Mouse (Mus musculus): ENCODE measurements around the gene Tada2a. TPM values are rescaled to one million over a fixed set of nuclear protein-coding genes. Genes with fewer than 3 reads are reported as not detected.
A peak's percentile ranks its signal among the peaks of the same experiment; 100 is the strongest.

The Tada2a gene
- polyA plus RNA-seq, 1 experiment from 2014 or later = 42.3 TPM

GRCm38 (mm10) chr11:84048411-84048810 lies 81.0 kb downstream of the Tada2a start:
- Histone ChIP-seq H3K27ac (replicated peaks; ENCODE audit: low read depth, low read length) (no peak overlapping the region), H3K4me1 (ENCODE audit: control insufficient read depth, insufficient read depth, low read length) (peaks cover under 1% of the 10 kb centered on the region), H3K36me3 (ENCODE audit: control insufficient read depth, insufficient read depth, low read length) (no peaks in the 10 kb centered on the region), H3K4me3 (ENCODE audit: low read depth, low read length) (no peak overlapping the region), H3K9me3 (ENCODE audit: control insufficient read depth, low read length) (no peaks in the 10 kb centered on the region), H3K4me2 (ENCODE audit: low read depth, severe bottlenecking) (no peak overlapping the region), H3K27me3 (ENCODE audit: control insufficient read depth, insufficient read depth, low read length) (no peaks in the 10 kb centered on the region), H3K9ac (ENCODE audit: low read length) (no peak overlapping the region)
- ATAC-seq (ENCODE audit: insufficient number of reproducible peaks, low FRiP score, low TSS enrichment, low read depth) (no peak), DNase-seq (ENCODE audit: low spot score) (no peak)
- 74% methylated on average over 10 of the region's 10 CpGs for WGBS

- H3K27ac ChIP-seq (replicated peaks; ENCODE audit: low read depth, low read length) = no peak overlapping the region
- no peaks in the 10 kb centered on the region for H3K36me3 ChIP-seq (ENCODE audit: control insufficient read depth, insufficient read depth, low read length)
- ATAC-seq (ENCODE audit: insufficient number of reproducible peaks, low FRiP score, low TSS enrichment, low read depth) = no peak
- H3K27me3 ChIP-seq (ENCODE audit: control insufficient read depth, insufficient read depth, low read length) = no peaks in the 10 kb centered on the region
- no peak overlapping the region for H3K4me3 ChIP-seq (ENCODE audit: low read depth, low read length)
- no peak overlapping the region for H3K4me2 ChIP-seq (ENCODE audit: low read depth, severe bottlenecking)
- H3K9me3 ChIP-seq (ENCODE audit: control insufficient read depth, low read length) = no peaks in the 10 kb centered on the region
- no peak for DNase-seq (ENCODE audit: low spot score)
- no peak overlapping the region for H3K9ac ChIP-seq (ENCODE audit: low read length)
- 58% methylated on average over 4 of the region's 4 CpGs for WGBS
- H3K4me1 ChIP-seq (ENCODE audit: control insufficient read depth, insufficient read depth, low read length) = peaks cover 4% of the 10 kb centered on the region
Measured at GRCm38 (mm10) chr11:84047270-84047669, 82.1 kb downstream of the Tada2a start.

- Histone ChIP-seq H3K9me3 (ENCODE audit: control insufficient read depth, low read length) (no peaks in the 10 kb centered on the region), H3K4me1 (ENCODE audit: control insufficient read depth, insufficient read depth, low read length) (peaks cover 4% of the 10 kb centered on the region), H3K27me3 (ENCODE audit: control insufficient read depth, insufficient read depth, low read length) (no peaks in the 10 kb centered on the region), H3K4me2 (ENCODE audit: low read depth, severe bottlenecking) (no peak overlapping the region), H3K36me3 (ENCODE audit: control insufficient read depth, insufficient read depth, low read length) (no peaks in the 10 kb centered on the region; the same call in 1 of the 2 replicates), H3K9ac (ENCODE audit: low read length) (no peak overlapping the region), H3K4me3 (ENCODE audit: low read depth, low read length) (no peak overlapping the region), H3K27ac (replicated peaks; ENCODE audit: low read depth, low read length) (no peak overlapping the region)
- DNase-seq (ENCODE audit: low spot score) = no peak
- WGBS = 35% methylated on average over 1 of the region's 1 CpGs
- ATAC-seq (ENCODE audit: insufficient number of reproducible peaks, low FRiP score, low TSS enrichment, low read depth) = no peak
Measured at GRCm38 (mm10) chr11:84044988-84045387, 84.4 kb downstream of the Tada2a start.

- WGBS = 64% methylated on average over 14 of the region's 14 CpGs
Measured at GRCm38 (mm10) chr11:84042808-84043762, 86.3 kb downstream of the Tada2a start.

GRCm38 (mm10) chr11:84040621-84041020 lies 88.8 kb downstream of the Tada2a start:
- Histone ChIP-seq H3K27me3 (ENCODE audit: control insufficient read depth, insufficient read depth, low read length) (no peaks in the 10 kb centered on the region), H3K9ac (ENCODE audit: low read length) (no peak overlapping the region), H3K9me3 (ENCODE audit: control insufficient read depth, low read length) (no peaks in the 10 kb centered on the region), H3K36me3 (ENCODE audit: control insufficient read depth, insufficient read depth, low read length) (no peaks in the 10 kb centered on the region; the same call in none of the 2 replicates), H3K4me3 (ENCODE audit: low read depth, low read length) (no peak overlapping the region), H3K27ac (replicated peaks; ENCODE audit: low read depth, low read length) (no peak overlapping the region), H3K4me2 (ENCODE audit: low read depth, severe bottlenecking) (no peak overlapping the region), H3K4me1 (ENCODE audit: control insufficient read depth, insufficient read depth, low read length) (peaks cover 4% of the 10 kb centered on the region)
- 85% methylated on average over 6 of the region's 6 CpGs for WGBS
- ATAC-seq (ENCODE audit: insufficient number of reproducible peaks, low FRiP score, low TSS enrichment, low read depth) = no peak
- DNase-seq (ENCODE audit: low spot score) = no peak

More at GRCm38 (mm10) chr11:84042808-84043762, 86.3 kb downstream of the Tada2a start:
- Histone ChIP-seq H3K27ac (replicated peaks; ENCODE audit: low read depth, low read length) (no peak overlapping the region), H3K9ac (ENCODE audit: low read length) (no peak overlapping the region), H3K9me3 (ENCODE audit: control insufficient read depth, low read length) (no peaks in the 10 kb centered on the region), H3K36me3 (ENCODE audit: control insufficient read depth, insufficient read depth, low read length) (no peaks in the 10 kb centered on the region; the same call in none of the 2 replicates), H3K4me2 (ENCODE audit: low read depth, severe bottlenecking) (no peak overlapping the region), H3K4me3 (ENCODE audit: low read depth, low read length) (no peak overlapping the region), H3K27me3 (ENCODE audit: control insufficient read depth, insufficient read depth, low read length) (no peaks in the 10 kb centered on the region), H3K4me1 (ENCODE audit: control insufficient read depth, insufficient read depth, low read length) (peaks cover 4% of the 10 kb centered on the region)
- DNase-seq (ENCODE audit: low spot score) = peak; percentile 61
- 0 out of 2 replicates have a peak, but pooled peaks have one; percentile 51 for ATAC-seq (ENCODE audit: insufficient number of reproducible peaks, low FRiP score, low TSS enrichment, low read depth)

GRCm38 (mm10) chr11:84033671-84034070 lies 95.7 kb downstream of the Tada2a start:
- no peak for ATAC-seq (ENCODE audit: insufficient number of reproducible peaks, low FRiP score, low TSS enrichment, low read depth)
- DNase-seq (ENCODE audit: low spot score) = no peak
- no peak overlapping the region for H3K9ac ChIP-seq (ENCODE audit: low read length)
- no peak overlapping the region for H3K4me2 ChIP-seq (ENCODE audit: low read depth, severe bottlenecking)
- 53% methylated on average over 5 of the region's 5 CpGs for WGBS
- no peaks in the 10 kb centered on the region for H3K27me3 ChIP-seq (ENCODE audit: control insufficient read depth, insufficient read depth, low read length)
- H3K27ac ChIP-seq (replicated peaks; ENCODE audit: low read depth, low read length) = no peak overlapping the region
- H3K4me3 ChIP-seq (ENCODE audit: low read depth, low read length) = no peak overlapping the region
- no peaks in the 10 kb centered on the region for H3K4me1 ChIP-seq (ENCODE audit: control insufficient read depth, insufficient read depth, low read length)
- H3K9me3 ChIP-seq (ENCODE audit: control insufficient read depth, low read length) = no peaks in the 10 kb centered on the region
- peaks cover 2% of the 10 kb centered on the region; the same call in 1 of the 2 replicates for H3K36me3 ChIP-seq (ENCODE audit: control insufficient read depth, insufficient read depth, low read length)

GRCm38 (mm10) chr11:84032559-84032958 lies 96.8 kb downstream of the Tada2a start:
- ATAC-seq (ENCODE audit: insufficient number of reproducible peaks, low FRiP score, low TSS enrichment, low read depth) = no peak
- 80% methylated on average over 5 of the region's 5 CpGs for WGBS
- no peaks in the 10 kb centered on the region for H3K27me3 ChIP-seq (ENCODE audit: control insufficient read depth, insufficient read depth, low read length)
- no peak for DNase-seq (ENCODE audit: low spot score)
- peaks cover 2% of the 10 kb centered on the region; the same call in 1 of the 2 replicates for H3K36me3 ChIP-seq (ENCODE audit: control insufficient read depth, insufficient read depth, low read length)
- no peak overlapping the region for H3K27ac ChIP-seq (replicated peaks; ENCODE audit: low read depth, low read length)
- H3K4me1 ChIP-seq (ENCODE audit: control insufficient read depth, insufficient read depth, low read length) = no peaks in the 10 kb centered on the region
- no peaks in the 10 kb centered on the region for H3K9me3 ChIP-seq (ENCODE audit: control insufficient read depth, low read length)
- H3K4me2 ChIP-seq (ENCODE audit: low read depth, severe bottlenecking) = no peak overlapping the region
- H3K9ac ChIP-seq (ENCODE audit: low read length) = no peak overlapping the region
- no peak overlapping the region for H3K4me3 ChIP-seq (ENCODE audit: low read depth, low read length)

GRCm38 (mm10) chr11:84031971-84032370 lies 97.4 kb downstream of the Tada2a start:
- DNase-seq (ENCODE audit: low spot score) = peak; percentile 69
- H3K4me3 ChIP-seq (ENCODE audit: low read depth, low read length) = no peak overlapping the region
- H3K27ac ChIP-seq (replicated peaks; ENCODE audit: low read depth, low read length) = no peak overlapping the region
- no peaks in the 10 kb centered on the region for H3K9me3 ChIP-seq (ENCODE audit: control insufficient read depth, low read length)
- H3K9ac ChIP-seq (ENCODE audit: low read length) = no peak overlapping the region
- peaks cover 2% of the 10 kb centered on the region; the same call in 1 of the 2 replicates for H3K36me3 ChIP-seq (ENCODE audit: control insufficient read depth, insufficient read depth, low read length)
- H3K27me3 ChIP-seq (ENCODE audit: control insufficient read depth, insufficient read depth, low read length) = no peaks in the 10 kb centered on the region
- H3K4me1 ChIP-seq (ENCODE audit: control insufficient read depth, insufficient read depth, low read length) = no peaks in the 10 kb centered on the region
- no peak overlapping the region for H3K4me2 ChIP-seq (ENCODE audit: low read depth, severe bottlenecking)
- WGBS = 54% methylated on average over 9 of the region's 9 CpGs
- ATAC-seq (ENCODE audit: insufficient number of reproducible peaks, low FRiP score, low TSS enrichment, low read depth) = no peak
